Comparison of ENCODE assay signal across 26 mouse cellular contexts in the genomic region with DNA sequence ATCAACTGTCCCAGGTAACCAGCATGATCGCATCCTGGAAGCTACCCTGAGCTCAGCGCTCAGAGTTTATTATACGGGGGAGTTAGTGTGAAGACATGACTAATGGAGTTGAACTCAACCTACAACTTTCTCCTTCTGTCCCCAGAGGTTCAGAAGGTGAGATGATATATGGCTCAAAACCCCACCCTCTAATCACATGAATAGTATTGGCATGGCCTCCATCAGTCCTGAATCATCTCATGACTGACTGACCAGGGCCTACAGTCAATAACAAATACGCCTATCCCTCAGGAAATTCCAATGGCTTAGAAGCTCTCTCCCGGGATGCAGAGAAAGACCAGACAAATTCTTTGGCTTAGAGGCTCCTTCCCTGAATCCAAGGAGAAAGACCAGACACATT.
"Had no signal": no experiment of that assay in that cellular context is flagged by ENCODE, and none has a peak within 500 bp of the region (broad histone marks: within the 10 kb centered on the region; RNA-seq: fewer than 3 reads in every experiment).

No protein-coding gene starts in this region.

- H3K4me2 ChIP-seq: heart, embryonic 11.5 days; heart, embryonic 13.5 days; heart, embryonic 15.5 days; hindbrain, embryonic 12.5 days; hindbrain, embryonic 15.5 days; intestine, embryonic 15.5 days; kidney, embryonic 15.5 days; limb, embryonic 13.5 days; limb, embryonic 15.5 days; liver, embryonic 13.5 days; liver, embryonic 15.5 days had no signal

- H3K36me3 ChIP-seq: heart, embryonic 13.5 days; heart, embryonic 15.5 days; hindbrain, embryonic 10.5 days; hindbrain, embryonic 12.5 days; hindbrain, embryonic 15.5 days; intestine, embryonic 15.5 days; kidney, embryonic 15.5 days; limb, embryonic 13.5 days; limb, embryonic 15.5 days; liver, embryonic 13.5 days; liver, embryonic 15.5 days had no signal

- ATAC-seq: hindbrain, postnatal 0 days; intestine, embryonic 15.5 days had no signal

- H3K4me1 ChIP-seq: heart, embryonic 13.5 days; heart, embryonic 15.5 days; hindbrain, embryonic 12.5 days; hindbrain, embryonic 15.5 days; intestine, embryonic 15.5 days; kidney, embryonic 15.5 days; liver, embryonic 13.5 days; liver, embryonic 15.5 days had no signal

- H3K4me3 ChIP-seq: gastrocnemius, adult 2 months; heart, adult 2 months; heart, embryonic 13.5 days; heart, embryonic 15.5 days; hindbrain, embryonic 10.5 days; hindbrain, embryonic 12.5 days; hindbrain, embryonic 15.5 days; intestine, embryonic 15.5 days; kidney, embryonic 15.5 days; limb, embryonic 13.5 days; limb, embryonic 15.5 days; liver, embryonic 13.5 days; liver, embryonic 15.5 days had no signal

- H3K9ac ChIP-seq: heart, embryonic 13.5 days; heart, embryonic 15.5 days; hindbrain, embryonic 12.5 days; hindbrain, embryonic 15.5 days; intestine, embryonic 15.5 days; kidney, embryonic 15.5 days; limb, embryonic 13.5 days; limb, embryonic 15.5 days; liver, embryonic 13.5 days; liver, embryonic 15.5 days had no signal

- H3K27me3 ChIP-seq: heart, embryonic 13.5 days; heart, embryonic 15.5 days; hindbrain, embryonic 12.5 days; hindbrain, embryonic 15.5 days; intestine, embryonic 15.5 days; kidney, embryonic 15.5 days; limb, embryonic 13.5 days; limb, embryonic 15.5 days; liver, embryonic 13.5 days; liver, embryonic 15.5 days had no signal

- H3K9me3 ChIP-seq: heart, embryonic 13.5 days; heart, embryonic 15.5 days; hindbrain, embryonic 10.5 days; hindbrain, embryonic 12.5 days; hindbrain, embryonic 15.5 days; intestine, embryonic 15.5 days; kidney, embryonic 15.5 days; limb, embryonic 13.5 days; limb, embryonic 15.5 days; liver, embryonic 13.5 days; liver, embryonic 15.5 days had no signal

- H3K27ac ChIP-seq: gastrocnemius, adult 2 months; heart, adult 2 months; heart, embryonic 13.5 days; heart, embryonic 15.5 days; hindbrain, embryonic 10.5 days; hindbrain, embryonic 12.5 days; hindbrain, embryonic 15.5 days; hindbrain, postnatal 0 days; intestine, embryonic 15.5 days; kidney, embryonic 15.5 days; limb, embryonic 13.5 days; limb, embryonic 15.5 days; liver, embryonic 13.5 days; liver, embryonic 15.5 days had no signal

- DNase-seq: gastrocnemius, adult 2 months; gastrocnemius, postnatal 10 days; gastrocnemius, postnatal 25 days; heart, adult 2 months; heart, postnatal 4 days; kidney, adult 11 months; kidney, adult 2 months; kidney, adult 9 months; kidney, postnatal 10 days; kidney, postnatal 25 days; layer of hippocampus, adult 9-11 months; layer of hippocampus, postnatal 36 days; left cerebral cortex, postnatal 4 days; liver, embryonic 13.5 days had no signal
